In the genomic region with DNA sequence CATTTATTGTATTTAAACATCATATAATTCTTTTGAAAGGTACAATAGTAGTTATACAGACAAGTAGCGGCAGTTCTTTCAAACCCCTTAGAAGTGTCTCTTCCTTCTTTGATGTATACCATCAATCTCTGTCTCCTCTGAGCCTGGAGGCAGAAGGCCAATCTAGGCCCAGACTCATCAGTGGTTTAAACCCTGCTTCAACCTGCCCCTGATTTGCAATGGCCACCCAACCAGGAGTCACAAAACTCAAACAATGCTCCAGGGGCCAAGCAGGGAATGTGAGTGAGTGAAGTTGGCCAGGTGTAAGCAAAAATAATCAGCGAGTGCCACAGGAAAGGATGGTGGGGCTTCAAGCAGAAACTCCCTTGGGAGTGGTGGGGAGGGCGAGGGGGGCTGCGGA, we compare ENCODE assay signal across 20 mouse cellular contexts. TPM values are rescaled to one million over a fixed set of nuclear protein-coding genes. Genes with fewer than 3 reads are reported as not detected.
DNase-seq lines count a peak whose midpoint lies in the region; ATAC-seq and TF ChIP-seq lines count a peak whose summit lies in the region.
"Had no signal": no experiment of that assay in that cellular context is flagged by ENCODE, and none has a peak within 500 bp of the region (broad histone marks: within the 10 kb centered on the region; RNA-seq: fewer than 3 reads in every experiment).

No protein-coding gene starts in this region.

- DNase-seq in embryo, embryonic 10 days (ENCODE audit: low spot score): peak; percentile 24
- DNase-seq in embryo, embryonic 9.5 days (ENCODE audit: extremely low spot score): no peak
- peak; percentile 13 for DNase-seq in limb, embryonic 14.5 days (ENCODE audit: low spot score)
- DNase-seq in limb, embryonic 10.5 days (ENCODE audit: low spot score): no peak
- peak; percentile 54 for DNase-seq in embryonic facial prominence, embryonic 14.5 days (ENCODE audit: low spot score)
- DNase-seq in B cell, adult 2 months: no peak
- DNase-seq in kidney, adult 9 months: no peak
- DNase-seq: adrenal gland, adult 2 months; adrenal gland, postnatal 10 days; adrenal gland, postnatal 25 days; cerebellum, adult 11 months; cerebellum, adult 18-20 months; cerebellum, adult 8-10 months; cerebellum, adult 9-11 months; cerebellum, postnatal 14 days; cerebellum, postnatal 36 days; forebrain, postnatal 0 days had no signal

- TF ChIP-seq POLR2A in limb, embryonic 14.5 days (IDR thresholded peaks at IDR 0.05; ENCODE audit: borderline replicate concordance, extremely low read depth, insufficient read depth, insufficient read length): no peak

- H3K36me3 ChIP-seq in limb, embryonic 14.5 days (ENCODE audit: control insufficient read depth, insufficient read depth, low read length): no peaks in the 10 kb centered on the region
- H3K36me3 ChIP-seq in limb, embryonic 10.5 days: no peaks in the 10 kb centered on the region
- no peaks in the 10 kb centered on the region for H3K36me3 ChIP-seq in embryonic facial prominence, embryonic 14.5 days (ENCODE audit: control insufficient read depth, insufficient read depth, low read length)
- H3K36me3 ChIP-seq: embryonic facial prominence, embryonic 13.5 days; forebrain, embryonic 15.5 days had no signal

- WGBS in limb, embryonic 14.5 days: 56% methylated on average over 4 of the region's 4 CpGs
- 59% methylated on average over 4 of the region's 4 CpGs for WGBS in limb, embryonic 10.5 days
- 64% methylated on average over 4 of the region's 4 CpGs for WGBS in embryonic facial prominence, embryonic 14.5 days

- no peak overlapping the region for H3K27ac ChIP-seq in limb, embryonic 14.5 days (replicated peaks; ENCODE audit: low read depth, low read length)
- no peak overlapping the region for H3K27ac ChIP-seq in limb, embryonic 10.5 days
- H3K27ac ChIP-seq in embryonic facial prominence, embryonic 14.5 days (replicated peaks; ENCODE audit: low read depth, low read length): no peak overlapping the region
- H3K27ac ChIP-seq: embryonic facial prominence, embryonic 13.5 days; forebrain, embryonic 13.5 days; forebrain, embryonic 15.5 days had no signal

- no peaks in the 10 kb centered on the region for H3K27me3 ChIP-seq in limb, embryonic 14.5 days (ENCODE audit: control insufficient read depth, insufficient read depth, low read length)
- H3K27me3 ChIP-seq in limb, embryonic 10.5 days (ENCODE audit: low read depth, poor library complexity, severe bottlenecking): 0 out of 2 replicates have a peak, but pooled peaks cover 6% of the 10 kb centered on the region
- H3K27me3 ChIP-seq in embryonic facial prominence, embryonic 14.5 days (replicated peaks; ENCODE audit: control insufficient read depth, insufficient read depth, low read length): no peaks in the 10 kb centered on the region
- H3K27me3 ChIP-seq: embryonic facial prominence, embryonic 13.5 days; forebrain, embryonic 13.5 days; forebrain, embryonic 15.5 days had no signal

- no peak overlapping the region for H3K9ac ChIP-seq in limb, embryonic 14.5 days (ENCODE audit: low read depth, low read length, severe bottlenecking)
- H3K9ac ChIP-seq in embryonic facial prominence, embryonic 14.5 days (ENCODE audit: low read depth, low read length): no peak overlapping the region
- H3K9ac ChIP-seq: embryonic facial prominence, embryonic 13.5 days; forebrain, embryonic 13.5 days; forebrain, embryonic 15.5 days; forebrain, postnatal 0 days had no signal

- H3K4me1 ChIP-seq in limb, embryonic 14.5 days (ENCODE audit: control insufficient read depth, insufficient read depth, low read length): no peaks in the 10 kb centered on the region
- H3K4me1 ChIP-seq in limb, embryonic 10.5 days: peaks cover 6% of the 10 kb centered on the region; the same call in 1 of the 2 replicates
- H3K4me1 ChIP-seq in embryonic facial prominence, embryonic 14.5 days (ENCODE audit: control insufficient read depth, insufficient read depth, low read length): no peaks in the 10 kb centered on the region
- H3K4me1 ChIP-seq: embryonic facial prominence, embryonic 13.5 days; forebrain, embryonic 13.5 days; forebrain, embryonic 15.5 days had no signal

- no peak overlapping the region for H3K4me2 ChIP-seq in limb, embryonic 14.5 days (replicated peaks; ENCODE audit: low read depth, low read length, severe bottlenecking)
- H3K4me2 ChIP-seq in embryonic facial prominence, embryonic 14.5 days (ENCODE audit: low read depth, low read length): no peak overlapping the region
- H3K4me2 ChIP-seq: embryonic facial prominence, embryonic 13.5 days; forebrain, embryonic 13.5 days; forebrain, embryonic 15.5 days had no signal

- H3K4me3 ChIP-seq in limb, embryonic 14.5 days (replicated peaks; ENCODE audit: low read length): no peak overlapping the region
- H3K4me3 ChIP-seq in limb, embryonic 10.5 days: no peak overlapping the region
- H3K4me3 ChIP-seq in embryonic facial prominence, embryonic 14.5 days (ENCODE audit: low read depth, low read length): no peak overlapping the region
- H3K4me3 ChIP-seq: embryonic facial prominence, embryonic 13.5 days; forebrain, embryonic 13.5 days; forebrain, embryonic 15.5 days had no signal

- no peaks in the 10 kb centered on the region for H3K9me3 ChIP-seq in limb, embryonic 14.5 days (ENCODE audit: control insufficient read depth, low read length)
- H3K9me3 ChIP-seq in limb, embryonic 10.5 days (replicated peaks): no peaks in the 10 kb centered on the region
- no peaks in the 10 kb centered on the region for H3K9me3 ChIP-seq in embryonic facial prominence, embryonic 14.5 days (ENCODE audit: control insufficient read depth, low read length)
- H3K9me3 ChIP-seq: embryonic facial prominence, embryonic 13.5 days; forebrain, embryonic 13.5 days; forebrain, embryonic 15.5 days had no signal

- no peak for ATAC-seq in limb, embryonic 14.5 days (ENCODE audit: low FRiP score, low read depth)
- no peak for ATAC-seq in embryonic facial prominence, embryonic 14.5 days (ENCODE audit: low read depth)
- ATAC-seq: forebrain, embryonic 13.5 days; forebrain, embryonic 15.5 days; forebrain, postnatal 0 days had no signal

RNA-seq across cellular contexts. Expression of gene Znrf3, which starts 6.1 kb away (rescaled TPM):
- 8.0 and 10.6 TPM in 2 replicates for polyA plus RNA-seq in limb, embryonic 14.5 days (2012; rRNA removed)
- polyA plus RNA-seq in limb, embryonic 14.5 days (2014; fragmentation: Nextera tagmentation; extraction: Ambion mirVana): 12.9 and 14.4 TPM in 2 replicates
- polyA plus RNA-seq in limb, embryonic 10.5 days (2016; fragmentation: Nextera tagmentation; extraction: Ambion mirVana): 12.8 and 12.9 TPM in 2 replicates
- polyA plus RNA-seq in embryonic facial prominence, embryonic 14.5 days (2014; fragmentation: Nextera tagmentation; extraction: Ambion mirVana): 9.2 and 10.2 TPM in 2 replicates

Comparison
In these comparisons a context has a peak if more than half of its experiments do, and no peak if none do; other contexts are left out.
1. DNase-seq: peak in embryo, embryonic 10 days (single experiment), limb, embryonic 14.5 days (single experiment) and embryonic facial prominence, embryonic 14.5 days (single experiment); none in embryo, embryonic 9.5 days (single experiment), limb, embryonic 10.5 days (single experiment), B cell, adult 2 months (0 of 2) and kidney, adult 9 months (single experiment).